In the genomic region with DNA sequence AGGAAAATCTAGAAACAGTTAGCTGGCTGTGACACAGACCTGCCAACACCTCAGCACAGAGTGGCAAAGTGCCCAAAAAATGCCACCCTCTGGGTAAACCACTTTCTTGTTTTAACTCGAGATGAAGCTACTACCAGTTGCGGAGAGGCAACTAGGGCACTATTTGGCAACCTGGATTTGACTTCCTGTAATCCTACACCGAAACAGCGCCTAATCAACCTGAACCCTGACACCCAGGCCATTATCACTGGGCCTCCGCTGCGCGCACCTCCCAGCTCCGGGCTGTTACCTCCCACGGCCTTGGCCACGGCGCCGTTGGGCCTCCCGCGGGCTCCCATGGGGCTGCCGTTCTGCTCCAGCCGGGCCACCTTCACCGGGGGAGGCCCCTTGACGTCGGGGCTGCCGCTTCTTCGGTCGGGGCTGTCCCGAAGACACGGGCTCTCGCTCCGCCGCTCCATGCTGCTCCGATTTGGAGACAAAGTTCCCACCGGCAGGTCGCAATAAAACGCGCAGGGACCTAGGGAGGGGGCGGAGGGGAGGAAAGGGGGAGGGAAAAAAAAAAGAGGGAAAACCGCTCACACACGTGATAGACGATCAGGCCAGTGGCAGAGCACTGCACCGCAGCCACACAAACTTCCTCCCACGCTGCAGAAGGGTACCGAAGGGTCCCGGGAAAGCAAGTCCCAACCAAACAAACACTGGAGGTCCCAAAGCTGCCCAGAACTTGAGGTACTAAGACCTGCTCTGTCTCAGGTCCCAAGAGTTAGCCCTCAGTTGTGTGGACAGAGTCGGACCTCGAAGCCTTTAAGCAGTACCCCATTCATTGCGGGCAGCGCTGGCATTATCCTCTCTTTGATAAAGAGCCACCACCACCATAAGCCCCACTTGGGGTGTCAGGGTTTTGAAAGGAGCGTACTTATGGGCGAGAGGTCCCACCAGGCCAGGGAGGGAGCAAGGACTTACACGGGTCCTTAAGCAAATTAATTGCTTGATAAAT, we compare ENCODE assay signal across 8 mouse cellular contexts. TPM values are rescaled to one million over a fixed set of nuclear protein-coding genes. Genes with fewer than 3 reads are reported as not detected.
DNase-seq lines count a peak whose midpoint lies in the region; ATAC-seq and TF ChIP-seq lines count a peak whose summit lies in the region.

No protein-coding gene starts in this region.

- TF ChIP-seq EP300 in liver, embryonic 14.5 days (IDR thresholded peaks at IDR 0.05; ENCODE audit: low read depth): no peak

- no peak for TF ChIP-seq CTCF in liver, embryonic 14.5 days (IDR thresholded peaks at IDR 0.05; ENCODE audit: low read depth)

- ATAC-seq in lung, embryonic 16.5 days (ENCODE audit: low read depth): no peak
- no peak for ATAC-seq in embryonic facial prominence, embryonic 12.5 days (ENCODE audit: insufficient number of reproducible peaks, insufficient read depth, low FRiP score, low TSS enrichment)
- ATAC-seq in intestine, embryonic 14.5 days (replicated peaks; ENCODE audit: low FRiP score, low TSS enrichment, low read depth): no peak
- no peak for ATAC-seq in liver, embryonic 14.5 days (ENCODE audit: insufficient read depth)
- 0 out of 2 replicates have a peak, but pooled peaks have one; percentile 11 for ATAC-seq in stomach, embryonic 16.5 days (ENCODE audit: insufficient read depth, low FRiP score)
- no peak for ATAC-seq in CD4-positive, CD25-positive, alpha-beta regulatory T cell, adult 4 months
- no peak for ATAC-seq in inflammation-experienced regulatory T-cells, adult 6 months

- DNase-seq in lung, postnatal 14 days: no peak
- DNase-seq in intestine, embryonic 14.5 days (ENCODE audit: low spot score): peak; percentile 74
- no peak for DNase-seq in liver, embryonic 14.5 days (ENCODE audit: low read depth in 3 of 3, low spot score in 3 of 3)

- WGBS in lung, embryonic 16.5 days: 3% methylated on average over 47 of the region's 47 CpGs
- under 1% methylated on average over 47 of the region's 47 CpGs for WGBS in embryonic facial prominence, embryonic 12.5 days
- WGBS in intestine, embryonic 14.5 days: 1% methylated on average over 47 of the region's 47 CpGs
- WGBS in liver, embryonic 14.5 days (ENCODE audit: insufficient replicate concordance): 3% methylated on average over 47 of the region's 47 CpGs
- WGBS in stomach, embryonic 16.5 days: 4% methylated on average over 47 of the region's 47 CpGs

- H3K4me2 ChIP-seq in lung, embryonic 16.5 days (ENCODE audit: low read depth, low read length): peak overlapping the region; percentile 44
- H3K4me2 ChIP-seq in embryonic facial prominence, embryonic 12.5 days (replicated peaks): peak overlapping the region; percentile 82
- H3K4me2 ChIP-seq in intestine, embryonic 14.5 days (ENCODE audit: low read length): peak overlapping the region; percentile 70
- H3K4me2 ChIP-seq in liver, embryonic 14.5 days (ENCODE audit: low read depth): peak overlapping the region; percentile 0; the same call in 1 of the 2 replicates
- H3K4me2 ChIP-seq in stomach, embryonic 16.5 days (ENCODE audit: low read depth, low read length): peak overlapping the region; percentile 45

- H3K4me1 ChIP-seq in lung, embryonic 16.5 days (replicated peaks; ENCODE audit: control insufficient read depth, insufficient read depth, low read length): peaks cover 22% of the 10 kb centered on the region
- H3K4me1 ChIP-seq in embryonic facial prominence, embryonic 12.5 days: peaks cover 19% of the 10 kb centered on the region
- peaks cover 7% of the 10 kb centered on the region; the same call in 1 of the 2 replicates for H3K4me1 ChIP-seq in intestine, embryonic 14.5 days (replicated peaks; ENCODE audit: control insufficient read depth, insufficient read depth, low read length)
- H3K4me1 ChIP-seq in liver, embryonic 14.5 days (replicated peaks; ENCODE audit: control insufficient read depth in 2 of 2, insufficient read depth in 2 of 2, low read length in 1 of 2): no peaks in the 10 kb centered on the region
- peaks cover 23% of the 10 kb centered on the region for H3K4me1 ChIP-seq in stomach, embryonic 16.5 days (ENCODE audit: control insufficient read depth, insufficient read depth, low read length)

- peaks cover 32% of the 10 kb centered on the region for H3K27me3 ChIP-seq in lung, embryonic 16.5 days (ENCODE audit: control insufficient read depth, insufficient read depth, low read depth, low read length)
- H3K27me3 ChIP-seq in embryonic facial prominence, embryonic 12.5 days: peaks cover 33% of the 10 kb centered on the region
- peaks cover 41% of the 10 kb centered on the region for H3K27me3 ChIP-seq in intestine, embryonic 14.5 days (replicated peaks; ENCODE audit: control insufficient read depth, insufficient read depth, low read length)
- peaks cover 70% of the 10 kb centered on the region for H3K27me3 ChIP-seq in liver, embryonic 14.5 days (ENCODE audit: control insufficient read depth, insufficient read depth, low read length)
- H3K27me3 ChIP-seq in stomach, embryonic 16.5 days (ENCODE audit: control insufficient read depth, insufficient read depth, low read length): peaks cover 25% of the 10 kb centered on the region

- no peak overlapping the region for H3K27ac ChIP-seq in lung, embryonic 16.5 days (ENCODE audit: low read length)
- peak overlapping the region; percentile 80 for H3K27ac ChIP-seq in embryonic facial prominence, embryonic 12.5 days
- H3K27ac ChIP-seq in intestine, embryonic 14.5 days (ENCODE audit: low read depth): no peak overlapping the region
- H3K27ac ChIP-seq in liver, embryonic 14.5 days: no peak overlapping the region
- H3K27ac ChIP-seq in stomach, embryonic 16.5 days (ENCODE audit: low read length): no peak overlapping the region

- no peaks in the 10 kb centered on the region for H3K9me3 ChIP-seq in lung, embryonic 16.5 days (ENCODE audit: control insufficient read depth, low read length)
- no peaks in the 10 kb centered on the region for H3K9me3 ChIP-seq in embryonic facial prominence, embryonic 12.5 days
- H3K9me3 ChIP-seq in intestine, embryonic 14.5 days (ENCODE audit: control insufficient read depth, low read length): no peaks in the 10 kb centered on the region
- H3K9me3 ChIP-seq in liver, embryonic 14.5 days (ENCODE audit: control insufficient read depth, low read length): no peaks in the 10 kb centered on the region
- H3K9me3 ChIP-seq in stomach, embryonic 16.5 days (replicated peaks; ENCODE audit: control insufficient read depth, low read length): no peaks in the 10 kb centered on the region

- no peak overlapping the region for H3K9ac ChIP-seq in lung, embryonic 16.5 days (ENCODE audit: low read length)
- H3K9ac ChIP-seq in embryonic facial prominence, embryonic 12.5 days: peak overlapping the region; percentile 91
- peak overlapping the region; percentile 18; the same call in 1 of the 2 replicates for H3K9ac ChIP-seq in intestine, embryonic 14.5 days (ENCODE audit: low read length)
- no peak overlapping the region for H3K9ac ChIP-seq in liver, embryonic 14.5 days (replicated peaks)
- no peak overlapping the region for H3K9ac ChIP-seq in stomach, embryonic 16.5 days (ENCODE audit: low read length)

- H3K4me3 ChIP-seq in lung, embryonic 16.5 days (ENCODE audit: low read length): peak overlapping the region; percentile 27
- H3K4me3 ChIP-seq in embryonic facial prominence, embryonic 12.5 days: peak overlapping the region; percentile 80
- peak overlapping the region; percentile 75 for H3K4me3 ChIP-seq in intestine, embryonic 14.5 days (ENCODE audit: low read depth, low read length)
- no peak overlapping the region for H3K4me3 ChIP-seq in liver, embryonic 14.5 days (ENCODE audit: insufficient read depth in 1 of 2, low read depth in 2 of 2, low read length in 2 of 2)
- H3K4me3 ChIP-seq in stomach, embryonic 16.5 days (replicated peaks; ENCODE audit: low read length): peak overlapping the region; percentile 29

- H3K36me3 ChIP-seq in lung, embryonic 16.5 days (ENCODE audit: control insufficient read depth, insufficient read depth, low read length): no peaks in the 10 kb centered on the region
- H3K36me3 ChIP-seq in embryonic facial prominence, embryonic 12.5 days: no peaks in the 10 kb centered on the region
- no peaks in the 10 kb centered on the region for H3K36me3 ChIP-seq in intestine, embryonic 14.5 days (ENCODE audit: control insufficient read depth, insufficient read depth, low read length)
- no peaks in the 10 kb centered on the region for H3K36me3 ChIP-seq in liver, embryonic 14.5 days (replicated peaks; ENCODE audit: control insufficient read depth, insufficient read depth, low read depth)
- no peaks in the 10 kb centered on the region for H3K36me3 ChIP-seq in stomach, embryonic 16.5 days (ENCODE audit: control insufficient read depth, insufficient read depth, low read length)

RNA-seq across cellular contexts. Expression of a gene that starts 8.8 kb away (rescaled TPM):
- 0.31 and 0.54 TPM in 2 replicates for polyA plus RNA-seq in lung, embryonic 16.5 days (2015; fragmentation: Nextera tagmentation; extraction: Ambion mirVana)
- polyA plus RNA-seq in embryonic facial prominence, embryonic 12.5 days (2016; fragmentation: Nextera tagmentation; extraction: Ambion mirVana): 18.9 and 22.2 TPM in 2 replicates
- 4.3 and 4.6 TPM in 2 replicates for polyA plus RNA-seq in intestine, embryonic 14.5 days (2014; fragmentation: Nextera tagmentation; extraction: Ambion mirVana)
- 0.03 and 0.08 TPM in 2 replicates for polyA plus RNA-seq in liver, embryonic 14.5 days (2012; rRNA removed)
- 0.03 TPM in 1 of 2 replicates, not detected in the other for polyA plus RNA-seq in liver, embryonic 14.5 days (2014; fragmentation: Nextera tagmentation; extraction: Ambion mirVana)
- 0.31 and 0.32 TPM in 2 replicates for polyA plus RNA-seq in stomach, embryonic 16.5 days (2015; fragmentation: Nextera tagmentation; extraction: Ambion mirVana)
- polyA plus RNA-seq in CD4-positive, CD25-positive, alpha-beta regulatory T cell, adult 4 months (2017; shearing (Covaris generic)): not detected
- not detected for polyA plus RNA-seq in inflammation-experienced regulatory T-cells, adult 6 months (2017; shearing (Covaris generic))

Comparison
In these comparisons a context has a peak if more than half of its experiments do, and no peak if none do; other contexts are left out.
1. H3K4me2 ChIP-seq: peak in every context shown above with its lines; median percentile 82 in embryonic facial prominence, embryonic 12.5 days; 70 in intestine, embryonic 14.5 days; 45 in stomach, embryonic 16.5 days; 44 in lung, embryonic 16.5 days; 0 in liver, embryonic 14.5 days.
2. H3K4me3 ChIP-seq: peak in lung, embryonic 16.5 days (single experiment), embryonic facial prominence, embryonic 12.5 days (single experiment), intestine, embryonic 14.5 days (single experiment) and stomach, embryonic 16.5 days (single experiment); none in liver, embryonic 14.5 days (0 of 2).
3. H3K9ac ChIP-seq: peak in embryonic facial prominence, embryonic 12.5 days (single experiment) and intestine, embryonic 14.5 days (single experiment); none in lung, embryonic 16.5 days (single experiment), liver, embryonic 14.5 days (single experiment) and stomach, embryonic 16.5 days (single experiment).